Mouse (Mus musculus): ENCODE data around the gene Pias4. TPM values are rescaled to one million over a fixed set of nuclear protein-coding genes. Genes with fewer than 3 reads are reported as not detected.
"Not testable (repeated sequence)": the region's sequence is repeated elsewhere in the genome, so short reads cannot be mapped to it uniquely, and the experiment has no call there.

The Pias4 gene
- total and polyA plus RNA-seq, 3 experiments: 21.0 to 40.4 TPM; not detected in 1

DNA sequence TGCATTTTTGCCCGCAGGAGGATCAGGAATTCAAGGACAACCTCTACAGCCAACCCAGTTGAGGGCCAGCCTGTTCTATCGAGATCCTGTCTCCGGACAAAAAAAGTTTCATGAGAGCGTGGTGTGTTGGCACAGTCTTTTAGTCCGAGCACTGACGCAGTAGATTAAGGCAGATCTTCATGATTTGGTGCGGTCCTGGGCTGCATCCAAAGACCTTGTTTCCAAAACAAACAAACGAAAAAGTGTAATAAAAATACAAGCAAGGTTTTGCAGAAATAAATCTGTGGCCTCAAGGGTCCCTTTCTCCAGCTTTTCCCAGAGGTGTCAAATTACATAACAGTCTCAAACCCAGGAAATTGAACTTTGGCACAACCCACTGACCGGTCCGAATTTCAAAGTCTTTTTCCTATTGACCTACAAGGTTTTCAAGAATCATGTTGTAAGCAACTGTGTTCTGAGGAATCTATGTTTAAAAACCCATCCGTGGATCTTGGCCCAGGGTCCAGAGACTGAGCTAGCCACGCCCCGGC lies 8.3 kb upstream of the Pias4 start:
- Histone ChIP-seq H3K9me3 (replicated peaks; ENCODE audit: insufficient read depth, low read length) (no peaks in the 10 kb centered on the region), H3K4me1 (ENCODE audit: control insufficient read depth in 1 of 2, insufficient read depth in 2 of 2, low read length in 2 of 2) (peaks cover 0 to 28% of the 10 kb centered on the region in 2 experiments; a peak in 3 of 4 replicates), H3K36me3 (ENCODE audit: control insufficient read depth in 1 of 2, insufficient read depth in 2 of 2, low read length in 2 of 2) (peaks cover 5 to 18% of the 10 kb centered on the region in 2 experiments), H3K27me3 (ENCODE audit: control insufficient read depth in 1 of 2, insufficient read depth in 2 of 2, low read length in 2 of 2) (no peaks in the 10 kb centered on the region), H3K9ac (ENCODE audit: control insufficient read depth, low read depth, low read length, poor library complexity, severe bottlenecking) (peak overlapping the region; percentile 59), H3K4me3 (ENCODE audit: control insufficient read depth in 1 of 2, insufficient read depth in 1 of 2, low read depth in 2 of 2, low read length in 2 of 2) (peak overlapping the region; percentile 58 to 66), H3K79me2 (ENCODE audit: control insufficient read depth, insufficient read depth, low read length, poor library complexity) (peaks cover 36% of the 10 kb centered on the region), H3K27ac (ENCODE audit: control insufficient read depth, low read depth, low read length) (peak overlapping the region; percentile 69)
- no peak for TF ChIP-seq ZC3H11A (IDR thresholded peaks at IDR 0.05; ENCODE audit: low read depth, low read length)
- peak; percentile 15; the same call in 1 of the 2 replicates for TF ChIP-seq MAZ (IDR thresholded peaks at IDR 0.05; ENCODE audit: low read depth, low read length)
- TF ChIP-seq POLR2A (IDR thresholded peaks at IDR 0.05; ENCODE audit: control insufficient read depth in 1 of 2, insufficient read depth in 1 of 2, low read depth in 1 of 2, low read length in 2 of 2, poor library complexity in 1 of 2): no peak
- TF ChIP-seq CTCF (IDR thresholded peaks at IDR 0.05 in 2 of 3, conservative IDR thresholded peaks at IDR 0.05 in 1 of 3; ENCODE audit: control insufficient read depth in 1 of 3, insufficient read depth in 1 of 3, low read depth in 2 of 3, low read length in 3 of 3, poor library complexity in 1 of 3, severe bottlenecking in 1 of 3): no peak
- TF ChIP-seq POLR2AphosphoS5 (IDR thresholded peaks at IDR 0.05; ENCODE audit: borderline replicate concordance, low read depth, low read length): no peak
- peak; percentile 73; the same call in 1 of the 2 replicates for TF ChIP-seq MXI1 (IDR thresholded peaks at IDR 0.05; ENCODE audit: low read depth, low read length)
- TF ChIP-seq ZMIZ1 (IDR thresholded peaks at IDR 0.05; ENCODE audit: low read depth, low read length): no peak
- TF ChIP-seq GABPA (IDR thresholded peaks at IDR 0.05; ENCODE audit: low read depth, low read length): no peak
- TF ChIP-seq ZNF384 (IDR thresholded peaks at IDR 0.05; ENCODE audit: low read depth, low read length): peak; percentile 42; the same call in 1 of the 2 replicates
- DNase-seq (ENCODE audit: low read depth, low spot score): no peak

DNA sequence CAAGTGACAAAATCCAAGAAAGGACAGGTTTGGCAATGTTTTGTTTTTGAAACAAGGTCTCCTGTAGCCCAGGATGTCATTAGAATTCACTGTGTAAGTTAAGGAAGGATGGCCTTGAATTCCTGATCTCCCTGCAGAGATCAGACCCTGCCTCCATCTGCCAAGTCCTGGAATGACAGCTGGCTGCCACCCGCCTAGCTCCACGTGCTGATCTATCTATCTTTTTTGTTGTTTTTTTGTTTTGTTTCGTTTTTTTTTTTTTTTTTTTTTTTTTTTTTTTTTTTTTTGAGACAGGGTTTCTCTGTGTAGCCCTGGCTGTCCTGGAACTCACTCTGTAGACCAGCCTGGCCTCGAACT lies 7.6 kb upstream of the Pias4 start:
- H3K4me3 ChIP-seq (ENCODE audit: control insufficient read depth in 1 of 2, insufficient read depth in 1 of 2, low read depth in 2 of 2, low read length in 2 of 2): peak overlapping the region; percentile 58 to 66
- peak; percentile 60 for TF ChIP-seq ZNF384 (IDR thresholded peaks at IDR 0.05; ENCODE audit: low read depth, low read length)
- TF ChIP-seq GATA1 (IDR thresholded peaks at IDR 0.05; ENCODE audit: low read depth, low read length): 0 out of 2 replicates have a peak, but pooled peaks have one; percentile 3
- peak; percentile 11; the same call in 1 of the 2 replicates for TF ChIP-seq SIN3A (IDR thresholded peaks at IDR 0.05; ENCODE audit: low read length)
- TF ChIP-seq MXI1 (IDR thresholded peaks at IDR 0.05; ENCODE audit: low read depth, low read length): peak; percentile 94
- peaks cover 36% of the 10 kb centered on the region for H3K79me2 ChIP-seq (ENCODE audit: control insufficient read depth, insufficient read depth, low read length, poor library complexity)
- H3K27me3 ChIP-seq (ENCODE audit: control insufficient read depth in 1 of 2, insufficient read depth in 2 of 2, low read length in 2 of 2); DNase-seq (ENCODE audit: low read depth, low spot score); H3K9me3 ChIP-seq (replicated peaks; ENCODE audit: insufficient read depth, low read length): not testable (repeated sequence)
- H3K9ac ChIP-seq (ENCODE audit: control insufficient read depth, low read depth, low read length, poor library complexity, severe bottlenecking): peak overlapping the region; percentile 59
- peaks cover 0 to 28% of the 10 kb centered on the region in 2 experiments; a peak in 3 of 4 replicates for H3K4me1 ChIP-seq (ENCODE audit: control insufficient read depth in 1 of 2, insufficient read depth in 2 of 2, low read length in 2 of 2)
- peaks cover 5 to 18% of the 10 kb centered on the region in 2 experiments for H3K36me3 ChIP-seq (ENCODE audit: control insufficient read depth in 1 of 2, insufficient read depth in 2 of 2, low read length in 2 of 2)
- peak overlapping the region; percentile 80 for H3K27ac ChIP-seq (ENCODE audit: control insufficient read depth, low read depth, low read length)

DNA sequence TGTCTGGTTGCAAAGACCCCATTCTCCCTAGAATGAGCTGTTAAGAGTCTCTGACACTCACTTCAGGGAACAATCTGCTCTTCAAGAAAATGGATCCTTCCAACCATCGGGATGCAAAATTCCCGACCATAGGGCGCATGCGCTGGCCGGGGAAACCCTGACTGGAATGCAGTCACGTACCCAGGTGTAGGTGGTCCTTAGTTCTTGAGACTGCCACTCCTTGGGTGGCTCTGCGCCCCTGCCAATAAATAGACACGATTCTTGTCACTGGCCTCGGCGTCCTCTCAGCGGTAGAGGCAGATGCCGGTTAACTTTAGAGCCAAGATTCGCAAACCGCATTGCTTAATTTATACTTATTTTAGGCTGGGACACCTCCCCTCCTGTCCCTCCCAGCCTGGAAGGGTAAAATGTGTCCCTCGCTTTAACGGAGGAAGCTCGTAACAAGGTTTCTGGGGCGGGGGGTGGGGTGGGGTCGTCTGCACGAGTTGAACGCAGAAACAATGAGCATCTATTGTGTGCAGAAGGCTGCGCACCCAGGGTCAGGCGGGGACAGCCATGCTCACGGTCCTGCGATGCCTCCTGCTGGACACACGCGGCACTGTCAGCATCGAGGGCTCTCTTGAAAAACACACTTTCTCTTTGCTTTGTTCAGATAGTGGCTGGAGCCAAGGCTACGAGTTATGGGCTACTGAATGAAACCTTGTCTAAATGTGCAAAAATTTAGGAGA lies 7.1 kb upstream of the Pias4 start:
- peak; percentile 94 for DNase-seq (ENCODE audit: low read depth, low spot score)
- peaks cover 0 to 28% of the 10 kb centered on the region in 2 experiments; a peak in 3 of 4 replicates for H3K4me1 ChIP-seq (ENCODE audit: control insufficient read depth in 1 of 2, insufficient read depth in 2 of 2, low read length in 2 of 2)
- TF ChIP-seq E2F4 (IDR thresholded peaks at IDR 0.05; ENCODE audit: borderline replicate concordance, low read depth, low read length) (no peak), RCOR1 (IDR thresholded peaks at IDR 0.05; ENCODE audit: low read depth, low read length) (0 out of 2 replicates have a peak, but pooled peaks have one; percentile 20), CTCF (IDR thresholded peaks at IDR 0.05 in 2 of 3, conservative IDR thresholded peaks at IDR 0.05 in 1 of 3; ENCODE audit: control insufficient read depth in 1 of 3, insufficient read depth in 1 of 3, low read depth in 2 of 3, low read length in 3 of 3, poor library complexity in 1 of 3, severe bottlenecking in 1 of 3) (peak; percentile 94 to 97 (median 95)), POLR2AphosphoS5 (IDR thresholded peaks at IDR 0.05; ENCODE audit: borderline replicate concordance, low read depth, low read length) (no peak), KAT2A (conservative IDR thresholded peaks at IDR 0.05; ENCODE audit: low read depth, low read length) (no peak), UBTF (IDR thresholded peaks at IDR 0.05; ENCODE audit: borderline replicate concordance, insufficient read depth, low read depth, low read length) (no peak), TAL1 (IDR thresholded peaks at IDR 0.05; ENCODE audit: low read length) (no peak), CHD2 (IDR thresholded peaks at IDR 0.05; ENCODE audit: low read length) (no peak), MYC (IDR thresholded peaks at IDR 0.05; ENCODE audit: low read depth, low read length) (peak; percentile 64; the same call in 1 of the 2 replicates), NRF1 (IDR thresholded peaks at IDR 0.05; ENCODE audit: insufficient read depth, low read depth, low read length, poor library complexity, severe bottlenecking) (peak; percentile 57), JUND (IDR thresholded peaks at IDR 0.05; ENCODE audit: low read depth, low read length) (no peak), HCFC1 (IDR thresholded peaks at IDR 0.05; ENCODE audit: low read depth, low read length) (peak; percentile 52; the same call in 1 of the 2 replicates), MAZ (IDR thresholded peaks at IDR 0.05; ENCODE audit: low read depth, low read length) (no peak; the same call in 1 of the 2 replicates), ZC3H11A (IDR thresholded peaks at IDR 0.05; ENCODE audit: low read depth, low read length) (peak; percentile 82)

More for the DNA sequence above, 7.1 kb upstream of the Pias4 start:
- no peaks in the 10 kb centered on the region for H3K9me3 ChIP-seq (replicated peaks; ENCODE audit: insufficient read depth, low read length)
- H3K9ac ChIP-seq (ENCODE audit: control insufficient read depth, low read depth, low read length, poor library complexity, severe bottlenecking): peak overlapping the region; percentile 59
- H3K27me3 ChIP-seq (ENCODE audit: control insufficient read depth in 1 of 2, insufficient read depth in 2 of 2, low read length in 2 of 2): no peaks in the 10 kb centered on the region
- peak overlapping the region; percentile 58 to 66 for H3K4me3 ChIP-seq (ENCODE audit: control insufficient read depth in 1 of 2, insufficient read depth in 1 of 2, low read depth in 2 of 2, low read length in 2 of 2)
- H3K27ac ChIP-seq (ENCODE audit: control insufficient read depth, low read depth, low read length): peak overlapping the region; percentile 80
- H3K36me3 ChIP-seq (ENCODE audit: control insufficient read depth in 1 of 2, insufficient read depth in 2 of 2, low read length in 2 of 2): peaks cover 5 to 18% of the 10 kb centered on the region in 2 experiments
- peaks cover 33% of the 10 kb centered on the region for H3K79me2 ChIP-seq (ENCODE audit: control insufficient read depth, insufficient read depth, low read length, poor library complexity)

Measured in MEL (cell line).